Mouse (Mus musculus) spleen, adult 12 weeks (tissue): ENCODE measurements around the gene Slit3.

Experiments used
- DNase-seq: peaks from one replicate; pipeline ENCODE4 v3.0.0; 2022; ENCODE audit warnings: low spot score

Gene Slit3

DNA sequence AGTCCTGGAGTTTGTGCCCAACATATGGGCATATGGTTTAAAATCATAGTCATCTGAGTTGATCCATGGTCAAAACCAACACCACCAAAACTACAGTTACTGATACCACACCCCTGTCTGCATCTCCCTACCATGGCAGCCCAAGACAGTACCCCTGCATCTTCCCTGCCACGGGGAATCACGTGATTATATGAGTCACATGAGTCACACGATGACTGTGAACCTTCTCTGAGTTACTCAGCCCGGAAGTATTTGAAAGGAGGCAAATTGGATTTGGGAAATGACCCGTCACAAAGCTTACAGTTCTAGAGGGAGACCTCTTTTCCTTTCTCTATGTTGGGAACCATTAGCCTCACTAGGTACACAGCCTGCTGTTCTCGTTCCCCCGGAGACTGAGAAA is 468.9 kb downstream of the Slit3 start:
- DNase-seq = no peak

DNA sequence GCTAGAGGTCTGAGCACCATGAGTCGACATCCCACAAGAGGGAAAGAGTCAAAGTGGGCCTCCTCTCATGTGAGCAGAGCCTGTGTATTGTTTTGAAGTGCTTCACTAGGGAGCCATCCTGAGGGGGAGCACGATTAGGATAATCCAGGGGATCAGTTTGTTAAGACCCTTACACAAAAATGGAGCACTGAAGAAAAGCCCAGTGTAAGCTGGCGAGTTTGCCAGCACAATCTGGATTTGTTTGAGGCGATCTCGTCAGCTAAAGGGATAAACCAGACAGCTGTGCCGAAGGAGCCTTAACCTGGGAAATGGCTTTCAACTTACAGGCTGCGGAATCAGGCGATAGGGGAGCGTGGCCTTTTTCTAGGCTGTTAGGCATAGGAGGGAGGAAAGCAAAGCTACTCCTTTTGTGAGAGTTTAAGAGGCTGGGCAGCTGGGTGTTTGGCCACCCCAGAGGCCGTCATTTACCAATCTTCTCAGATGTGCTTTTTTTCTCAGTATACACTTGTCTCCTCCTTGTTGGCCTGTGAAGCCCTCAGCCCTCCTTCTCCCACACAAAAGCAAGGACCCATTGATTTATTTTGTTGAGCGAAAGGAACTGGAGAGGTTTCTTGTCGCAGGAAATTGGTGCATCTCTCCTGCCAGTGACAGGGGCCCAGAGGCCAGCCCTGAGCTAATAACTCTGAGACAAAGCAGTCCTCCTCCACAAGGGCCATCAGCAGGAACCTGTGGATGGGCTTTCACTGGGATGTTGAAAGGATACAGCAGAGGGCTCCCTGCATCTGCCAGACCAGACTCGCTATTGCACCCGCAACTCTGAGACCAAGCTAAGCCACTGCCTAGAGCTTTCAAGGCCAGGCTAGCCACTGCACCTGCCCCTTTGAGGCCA is 472.4 kb downstream of the Slit3 start:
- DNase-seq = no peak

DNA sequence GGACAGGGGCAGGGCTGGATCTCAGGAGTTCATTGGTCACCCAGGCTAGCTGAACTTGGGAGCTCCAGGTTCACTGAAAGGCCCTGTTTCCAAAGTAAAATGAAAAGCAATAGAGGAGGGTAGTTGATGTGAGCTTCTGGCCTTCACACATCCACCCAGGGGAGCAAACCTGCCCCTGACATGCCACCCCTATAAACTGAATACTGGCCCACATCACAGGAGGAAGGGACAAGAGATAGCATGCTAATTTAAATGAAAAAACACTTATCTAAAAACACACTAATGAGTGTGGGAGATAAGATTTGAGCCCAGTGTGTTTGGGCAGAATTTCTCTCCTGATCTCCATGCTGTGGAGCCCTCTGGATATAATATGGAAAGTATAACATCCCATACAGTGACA is 475.0 kb downstream of the Slit3 start:
- no peak for DNase-seq

DNA sequence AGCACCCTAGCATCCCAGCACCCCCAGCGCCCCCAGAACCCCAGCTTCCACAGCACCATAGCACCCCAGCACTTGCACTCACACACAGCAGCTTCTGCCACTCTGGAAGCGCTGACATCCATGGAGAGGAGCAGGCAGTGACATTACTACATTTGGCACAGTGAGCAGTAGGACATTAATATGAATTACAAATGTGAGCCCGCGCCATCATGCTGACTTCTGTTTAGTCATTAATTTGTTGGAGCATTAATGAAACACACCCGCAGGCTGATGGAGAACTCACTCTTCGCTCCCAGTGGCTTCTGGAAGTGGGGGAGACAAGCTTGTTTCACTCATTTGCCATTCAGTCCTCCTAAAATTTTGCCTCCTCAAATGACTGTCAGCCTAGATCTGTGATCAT is 476.9 kb downstream of the Slit3 start:
- no peak for DNase-seq

DNA sequence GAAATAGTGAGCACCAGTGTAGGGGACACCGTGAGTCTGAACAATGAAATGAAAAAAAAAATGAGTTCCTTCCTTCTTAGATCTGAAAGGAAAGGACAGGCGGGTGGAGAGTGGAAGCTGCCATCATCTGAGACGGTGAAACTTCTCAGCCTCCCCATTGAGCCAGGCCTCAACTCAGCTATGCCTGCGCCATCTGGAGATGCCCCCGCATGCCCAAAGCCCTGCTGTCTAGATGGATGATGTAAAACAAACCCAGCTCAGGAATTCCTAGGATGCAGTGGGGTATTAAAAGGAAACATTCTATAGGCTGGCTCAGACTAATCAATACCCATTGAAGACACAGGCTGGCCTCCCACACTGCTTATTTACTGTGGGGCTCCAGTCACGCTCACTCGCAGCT is 477.7 kb downstream of the Slit3 start:
- DNase-seq = no peak

DNA sequence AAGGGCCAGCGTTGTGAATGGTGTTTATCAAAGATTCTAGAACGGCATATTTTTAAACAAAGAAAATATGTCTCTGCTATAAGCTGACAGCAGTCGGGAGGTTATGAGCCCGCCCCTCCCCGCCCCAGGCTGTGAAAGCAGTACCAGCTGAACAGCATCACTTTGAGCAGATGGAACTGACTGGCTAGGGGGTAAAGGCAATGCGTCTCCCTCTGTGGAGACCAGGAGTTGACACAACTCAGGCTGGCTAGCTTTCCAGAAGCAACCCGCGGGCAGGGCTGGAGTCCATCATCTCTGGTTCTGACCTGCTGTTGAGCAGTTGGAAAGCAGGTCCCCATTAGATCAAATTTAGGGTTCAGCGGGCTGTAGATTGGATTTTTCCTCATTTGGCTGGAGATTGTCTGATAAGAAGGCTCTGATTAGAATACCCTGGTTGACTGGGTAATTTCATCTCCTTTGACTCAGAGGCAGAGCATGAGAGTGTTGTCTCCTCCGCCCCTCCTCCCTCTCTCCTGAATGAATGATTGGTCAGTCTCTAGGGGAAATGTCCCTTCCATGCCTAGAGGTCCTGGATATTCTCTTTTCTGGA is 480.7 kb downstream of the Slit3 start:
- DNase-seq = no peak

DNA sequence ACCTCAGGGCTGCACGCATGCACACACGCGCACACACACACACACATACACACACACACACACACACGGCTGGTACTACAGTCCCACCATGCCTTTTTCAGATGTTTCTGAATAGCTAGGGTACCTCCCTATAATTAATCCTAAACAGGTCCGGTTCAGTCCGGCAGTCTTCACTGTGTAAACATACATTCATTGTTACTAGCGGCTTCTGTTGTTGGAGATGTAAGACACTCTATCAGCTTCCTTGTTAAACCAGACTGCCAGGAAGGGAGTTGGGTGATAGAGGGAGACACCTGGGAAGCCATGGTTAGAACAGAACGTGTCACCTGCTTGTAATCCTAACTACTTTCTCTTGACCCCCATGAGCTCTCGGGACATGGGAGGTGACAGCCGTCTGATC is 481.6 kb downstream of the Slit3 start:
- no peak for DNase-seq

DNA sequence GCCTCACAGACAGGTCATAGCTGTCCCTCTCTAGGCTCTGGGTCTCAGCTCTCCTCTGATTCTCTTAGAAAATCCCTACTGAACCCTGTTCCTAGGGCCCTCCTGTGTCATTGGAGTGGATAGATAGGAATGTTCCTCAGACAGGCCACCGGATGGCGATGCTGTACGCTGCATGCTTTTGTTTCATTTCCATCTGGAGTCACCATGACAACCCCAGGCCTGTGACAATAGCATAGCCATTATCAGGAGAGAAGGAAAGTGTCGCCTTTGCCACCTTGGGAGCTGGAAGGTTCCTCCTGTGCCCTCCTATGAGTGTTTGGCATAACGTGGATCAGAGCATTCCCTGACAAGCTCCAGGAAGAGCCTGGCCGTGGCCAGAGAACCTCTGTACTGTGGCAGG is 482.9 kb downstream of the Slit3 start:
- DNase-seq = no peak

DNA sequence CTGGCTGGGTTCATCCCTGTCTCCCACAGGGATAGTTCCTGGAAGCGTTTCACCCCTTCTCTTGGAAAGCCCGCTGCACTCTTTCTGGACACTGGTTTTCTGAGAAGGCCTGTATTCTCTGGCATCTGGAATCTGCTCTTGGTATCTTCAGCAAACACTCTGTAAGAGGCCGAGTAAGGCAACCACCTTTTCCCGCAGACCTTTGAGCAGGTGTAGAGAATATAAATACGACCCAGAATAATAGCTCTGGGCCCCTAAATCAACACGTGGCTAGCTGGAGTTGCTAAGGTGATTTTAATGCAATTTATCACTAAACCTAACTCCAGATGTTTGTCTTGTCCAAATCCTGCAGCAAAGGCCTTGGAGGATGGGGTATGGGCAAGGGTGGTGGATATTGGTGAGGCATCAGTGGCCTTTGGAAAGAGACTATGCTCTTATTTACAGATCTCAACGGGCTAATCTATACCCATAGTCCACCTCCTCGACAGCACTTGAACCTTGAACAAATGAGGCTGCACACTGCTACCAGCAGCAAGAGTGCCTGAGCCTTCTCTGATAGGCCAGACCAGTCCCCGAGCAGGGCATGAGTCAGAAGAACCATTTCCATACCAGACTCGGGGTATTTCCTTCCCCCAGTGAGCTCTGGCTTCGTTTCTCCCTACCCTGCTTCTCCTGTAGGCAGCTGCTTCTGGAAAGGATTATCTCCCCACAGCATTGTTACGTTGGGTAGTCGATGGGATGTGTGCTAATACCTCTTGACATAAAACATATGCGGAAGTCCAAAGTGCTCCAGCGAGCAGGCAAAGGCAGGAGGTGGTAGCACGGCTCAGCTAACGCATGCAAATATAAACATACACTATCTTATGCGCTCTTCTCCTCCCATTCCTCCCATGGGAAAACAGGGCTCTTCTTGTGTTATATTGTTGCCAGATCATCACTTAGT is 484.1 kb downstream of the Slit3 start:
- DNase-seq = no peak

DNA sequence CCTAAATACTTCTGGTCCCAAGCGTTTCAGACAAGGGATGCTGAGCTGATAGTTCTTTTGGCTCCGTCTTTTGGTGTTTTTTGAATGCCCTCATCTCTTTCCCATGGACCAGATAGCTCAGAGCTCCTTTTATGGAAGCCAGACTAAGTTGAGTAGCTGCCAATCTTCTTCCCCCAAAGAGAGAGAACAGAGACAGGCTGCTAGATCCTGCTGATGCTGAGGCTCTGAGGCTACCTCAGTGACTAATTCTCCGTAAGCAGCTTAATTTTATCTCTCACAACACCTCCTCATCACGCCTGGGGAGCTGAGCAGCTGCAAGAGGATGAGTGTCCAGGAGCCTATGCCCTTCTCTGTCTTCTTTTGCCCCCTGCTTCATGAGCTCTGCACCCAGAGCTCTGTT is 486.2 kb downstream of the Slit3 start:
- no peak for DNase-seq

DNA sequence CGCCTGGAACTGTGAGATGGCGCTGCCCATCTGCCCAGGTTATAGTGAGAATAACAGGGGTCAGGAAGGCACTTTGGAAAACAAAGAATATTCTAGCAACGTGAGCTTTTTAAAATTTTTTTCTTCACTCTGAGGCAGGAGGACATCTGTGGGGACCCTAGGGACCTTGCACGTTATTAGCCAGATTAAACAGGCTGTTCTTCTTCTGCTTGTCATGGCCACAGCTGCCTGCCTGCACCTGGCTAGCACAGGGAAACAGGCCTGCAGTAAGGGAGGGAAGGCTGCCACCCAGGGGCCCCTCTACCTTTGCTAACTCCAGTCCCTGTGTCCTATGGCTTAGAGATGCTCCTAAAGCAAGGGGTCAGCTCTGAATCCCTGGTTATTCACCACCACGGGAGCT is 487.8 kb downstream of the Slit3 start:
- no peak for DNase-seq

DNA sequence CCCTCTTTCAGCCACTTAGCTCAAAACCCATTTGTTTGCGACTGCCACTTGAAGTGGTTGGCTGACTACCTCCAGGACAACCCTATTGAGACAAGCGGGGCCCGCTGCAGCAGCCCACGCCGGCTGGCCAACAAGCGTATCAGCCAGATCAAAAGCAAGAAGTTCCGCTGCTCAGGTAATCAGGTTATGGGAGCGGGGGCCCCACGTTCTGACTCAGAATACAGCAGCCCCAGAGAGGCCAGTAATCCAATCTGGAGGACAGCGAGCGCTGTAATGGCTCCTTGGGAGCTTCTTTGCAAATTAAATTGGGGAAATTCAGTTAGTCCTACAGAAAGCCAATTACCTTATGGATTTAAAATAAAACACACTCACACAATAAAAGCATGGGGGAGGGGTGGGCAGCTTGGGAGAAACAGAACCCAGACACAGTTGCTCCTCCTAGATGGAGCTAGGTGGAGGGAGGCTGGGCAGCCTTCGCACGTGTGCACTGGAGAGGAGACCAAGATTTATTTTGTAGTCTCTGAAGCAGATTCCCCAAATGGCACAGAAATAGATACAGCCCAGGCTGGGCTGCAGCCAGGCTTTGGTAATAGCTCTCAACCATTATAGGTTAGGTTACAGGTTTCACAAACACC is 491.4 kb downstream of the Slit3 start:
- DNase-seq = no peak

DNA sequence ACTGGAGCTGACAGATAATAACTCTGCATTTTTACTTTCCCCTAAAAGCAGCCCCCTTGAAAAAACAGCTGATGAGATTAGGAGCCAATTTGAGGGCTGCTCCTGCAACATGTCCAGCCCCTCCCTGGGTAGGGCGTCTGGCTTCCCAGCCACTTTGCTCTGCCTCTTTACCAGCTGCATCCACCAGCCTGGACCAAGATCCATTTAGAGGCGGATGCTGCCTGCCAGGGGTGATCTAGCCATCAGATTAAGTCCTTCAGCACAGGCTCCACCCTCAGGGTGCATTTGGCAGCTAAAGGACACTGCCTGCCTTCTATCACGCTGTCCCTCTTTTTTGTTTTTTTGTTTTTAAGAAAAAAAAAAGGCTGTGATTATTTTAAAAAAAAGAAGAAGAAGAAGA is 493.5 kb downstream of the Slit3 start:
- DNase-seq = no peak

DNA sequence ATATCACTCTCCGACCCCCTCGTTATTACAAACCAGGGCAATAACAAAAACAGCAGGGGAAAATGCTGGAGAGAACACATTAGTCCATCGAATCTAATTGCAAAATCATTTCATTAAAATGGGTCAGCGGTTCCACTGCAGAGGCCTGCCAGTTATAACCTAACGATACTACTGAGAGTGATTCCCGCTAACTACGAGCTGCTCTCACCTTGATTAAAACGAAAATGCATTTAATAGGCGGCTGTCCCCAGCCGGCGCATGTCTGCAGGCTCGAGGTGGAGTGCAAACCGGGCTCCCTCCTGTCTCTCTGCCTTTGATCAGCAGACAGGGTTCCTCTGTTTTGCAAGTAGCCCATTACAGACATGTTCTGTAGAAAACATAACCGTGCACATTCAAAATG is 498.4 kb downstream of the Slit3 start:
- DNase-seq = no peak

DNA sequence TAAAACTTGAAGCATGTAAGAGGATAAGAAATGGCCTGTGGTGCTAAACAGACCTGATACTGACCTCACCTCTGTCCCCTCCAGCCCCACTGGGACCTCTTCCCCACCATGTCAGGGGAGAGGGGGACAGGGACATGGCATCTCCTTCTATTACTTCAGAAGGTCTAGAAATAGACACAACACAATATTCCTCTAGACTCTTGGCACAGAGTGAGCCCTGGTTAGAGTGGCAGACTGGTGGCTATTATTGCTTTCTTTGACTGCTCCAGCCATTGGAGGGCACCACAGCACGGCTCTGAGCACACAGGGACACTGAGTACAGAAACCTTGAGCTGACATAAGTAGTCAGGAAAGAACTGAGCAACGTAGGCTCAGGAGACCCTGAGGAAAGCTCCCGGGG is 501.7 kb downstream of the Slit3 start:
- DNase-seq = no peak

DNA sequence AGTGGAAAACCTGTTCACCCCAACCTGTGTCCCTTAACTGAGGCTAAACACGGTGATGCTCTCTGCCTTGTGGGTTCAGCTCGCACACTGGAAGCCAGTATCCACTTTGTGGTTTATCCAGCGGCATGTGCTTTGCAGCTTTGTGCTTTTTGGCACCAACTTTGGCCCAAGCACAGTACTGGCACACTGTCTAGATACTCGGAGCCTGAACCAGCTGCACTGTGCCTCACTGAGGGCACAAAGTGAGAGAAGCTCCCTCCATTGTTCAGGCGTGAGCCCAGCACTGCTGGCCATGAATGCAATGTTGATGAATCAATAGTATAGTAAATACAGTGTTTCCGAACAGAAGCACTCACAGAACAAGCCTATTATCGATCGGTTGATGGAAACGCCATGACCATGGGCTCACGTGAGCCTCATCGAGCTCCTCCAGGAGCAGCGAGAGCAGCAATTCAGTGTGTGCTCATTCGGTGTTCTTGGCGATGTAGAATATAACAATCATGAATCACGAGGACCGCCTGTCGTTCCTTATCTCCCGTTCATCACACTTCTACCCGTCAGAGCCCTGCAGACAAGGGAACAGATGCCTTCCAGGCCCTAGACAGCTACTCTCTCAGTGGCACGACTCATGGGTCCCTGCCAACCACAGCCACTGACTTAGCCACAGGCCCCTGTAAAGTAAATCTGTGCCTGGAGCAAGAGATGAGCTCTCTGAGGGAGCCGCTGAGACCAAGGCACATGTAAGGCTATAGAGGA is 503.7 kb downstream of the Slit3 start:
- DNase-seq = no peak

DNA sequence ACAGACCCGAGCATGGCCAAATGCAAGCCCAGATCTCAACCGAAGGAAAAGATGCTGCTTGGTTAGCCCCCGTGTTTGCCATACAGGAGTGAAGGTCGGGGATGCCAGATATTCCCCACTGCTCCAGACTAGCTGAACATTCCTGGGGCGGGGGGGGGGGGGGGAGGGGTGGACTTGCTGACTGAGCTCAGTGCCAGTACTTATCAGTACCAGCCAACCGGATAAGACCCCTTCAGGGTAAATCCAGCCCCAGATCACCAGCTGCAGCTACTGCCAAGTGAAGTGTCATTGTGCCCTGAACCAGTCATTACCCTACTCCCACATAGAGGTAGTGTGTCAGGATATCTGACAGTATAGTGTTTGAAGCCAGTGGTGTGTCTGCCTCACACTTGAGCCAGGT is 504.6 kb downstream of the Slit3 start:
- no peak for DNase-seq

DNA sequence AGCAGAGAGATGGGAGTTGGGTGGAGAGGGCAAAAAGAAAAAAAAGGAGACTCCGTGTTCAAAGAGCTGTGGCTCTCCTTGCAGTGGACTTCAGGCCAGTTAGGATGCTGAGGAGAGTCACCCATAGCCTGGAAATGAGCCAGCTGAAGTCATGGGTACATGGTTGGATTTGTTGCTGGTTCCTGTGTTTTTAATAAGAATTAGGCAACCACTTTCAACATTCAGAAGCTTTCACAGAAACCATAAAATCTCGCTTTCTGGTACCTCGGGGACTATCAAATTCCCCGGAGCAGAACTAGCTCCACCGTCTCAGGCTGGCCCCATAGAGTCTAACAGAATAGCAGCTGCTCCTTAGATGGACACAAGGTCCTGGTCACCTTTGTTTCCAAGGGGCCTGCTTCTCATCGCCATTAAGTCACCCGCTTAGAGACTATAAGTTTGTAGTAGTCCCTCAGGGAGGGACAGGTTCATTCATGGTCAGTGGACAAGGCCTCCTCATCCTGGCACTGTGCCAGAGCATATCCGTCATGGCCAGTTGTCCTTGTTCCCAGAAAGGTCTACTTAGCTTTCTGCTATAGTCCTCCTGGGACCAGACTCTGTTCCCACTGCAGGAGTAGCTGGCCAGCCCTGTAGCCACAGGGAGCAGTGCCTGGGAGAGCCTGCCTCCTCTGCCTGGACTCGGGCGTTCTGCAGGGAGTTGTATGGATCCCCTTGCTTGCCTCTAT is 505.3 kb downstream of the Slit3 start:
- no peak for DNase-seq

DNA sequence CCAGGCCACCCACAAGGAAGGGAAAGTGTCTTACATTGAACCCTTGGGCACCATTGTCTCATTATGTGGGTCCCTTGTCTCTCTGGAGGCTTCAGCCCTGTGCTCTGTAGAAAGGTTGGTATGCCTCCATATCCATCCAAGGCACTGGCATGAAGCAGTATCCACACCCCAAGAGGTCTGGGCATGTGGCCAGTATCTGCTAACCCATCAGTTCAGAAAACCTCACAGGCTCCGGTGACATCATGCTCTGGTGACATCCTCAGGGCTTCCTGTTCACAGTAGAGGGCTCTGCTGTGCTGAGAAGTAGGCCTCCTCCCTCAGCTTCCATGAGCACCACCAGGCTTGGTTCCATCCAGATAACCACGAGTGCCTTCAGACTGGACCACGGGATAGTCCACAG is 506.8 kb downstream of the Slit3 start:
- DNase-seq = no peak

DNA sequence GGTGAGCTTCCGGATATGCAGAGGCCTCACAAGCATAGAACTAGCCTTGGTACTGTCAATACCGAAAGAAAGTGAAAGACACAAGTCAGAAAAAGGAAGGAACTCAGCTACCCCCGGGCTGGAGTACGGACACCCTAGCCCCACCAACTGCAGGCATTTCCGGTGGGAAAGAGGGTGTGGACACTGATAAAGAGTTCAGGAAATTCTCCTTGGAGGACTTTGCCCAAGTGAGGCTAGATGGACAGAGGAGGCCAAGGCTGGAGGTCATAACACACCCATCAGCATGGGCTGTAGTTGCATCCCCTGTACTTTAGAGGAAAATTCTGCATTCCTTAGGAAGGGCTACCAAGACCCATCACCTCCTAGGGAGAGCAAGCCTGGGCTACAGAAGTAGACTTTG is 511.2 kb downstream of the Slit3 start:
- no peak for DNase-seq

DNA sequence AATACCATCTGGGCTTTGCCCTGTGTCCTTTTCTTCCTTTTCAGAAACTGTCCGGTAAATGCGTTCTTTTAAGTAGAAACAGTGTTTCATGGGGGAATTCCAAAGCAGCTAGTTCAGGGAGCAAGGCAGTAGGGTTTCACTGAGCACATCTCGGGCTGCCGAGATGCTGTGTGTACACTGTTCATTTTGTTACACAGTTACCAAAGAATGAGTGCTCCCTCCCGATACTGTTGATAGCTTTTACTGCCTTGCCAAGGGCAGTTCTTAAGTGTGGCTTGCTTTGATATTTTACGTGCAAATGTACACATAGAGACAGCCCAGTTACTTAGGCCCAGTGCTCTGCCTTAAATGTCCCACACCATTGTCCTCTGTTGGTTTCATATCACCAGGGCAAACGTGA is 516.1 kb downstream of the Slit3 start:
- DNase-seq = no peak
